Mouse (Mus musculus) right cerebral cortex, postnatal 10 days (tissue): ENCODE measurements around the gene Pid1.
A peak's percentile ranks its signal among the peaks of the same experiment; 100 is the strongest.
"Not testable (repeated sequence)": the region's sequence is repeated elsewhere in the genome, so short reads cannot be mapped to it uniquely, and the experiment has no call there.

Experiments
- DNase-seq, 2 experiments: peaks; one replicate each; pipeline ENCODE4 v3.0.0; 2021; ENCODE audit warnings: low spot score in 2 of 2

The Pid1 gene

DNA sequence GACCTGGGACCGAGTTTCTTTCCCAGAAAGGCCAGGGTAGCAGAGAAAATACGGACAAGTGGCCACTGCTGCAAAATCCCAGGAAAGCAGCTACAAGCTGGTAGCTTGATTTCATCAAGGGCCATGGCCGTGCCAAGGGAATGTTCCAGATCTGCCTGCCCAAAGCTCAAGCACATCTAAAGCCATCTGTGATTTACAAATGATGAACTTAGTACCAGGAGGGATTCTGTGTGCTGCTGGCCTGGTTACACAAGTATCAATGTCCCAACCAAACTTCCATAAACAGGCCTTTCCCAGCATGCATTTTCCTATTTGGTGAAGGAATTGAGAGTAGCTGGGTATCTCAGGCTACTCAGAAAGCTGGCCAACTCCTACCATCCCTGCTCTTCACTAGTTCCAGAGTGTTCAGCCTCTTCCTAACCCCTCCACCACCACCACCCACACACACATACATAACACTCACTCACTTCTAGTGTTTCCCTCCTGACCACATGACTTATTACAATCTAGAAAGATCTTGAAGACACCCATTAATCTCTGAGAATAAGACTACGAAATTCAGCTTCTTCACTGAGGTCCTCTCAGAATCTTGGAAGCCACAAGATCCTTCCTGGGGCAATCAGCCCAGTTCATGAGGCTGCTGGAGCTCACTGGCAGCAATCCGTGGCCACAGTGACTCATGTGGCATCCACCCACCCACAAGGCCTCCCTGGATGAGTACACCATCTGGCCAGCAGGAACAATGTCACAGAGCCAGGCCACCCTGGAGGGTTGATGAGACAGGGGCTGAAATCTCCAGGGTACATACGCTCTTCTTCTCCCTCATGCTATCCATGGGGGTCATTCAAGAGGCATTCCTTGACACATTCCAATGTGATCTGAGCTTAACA lies 4.1 kb downstream of the Pid1 start:
- no peak for DNase-seq

DNA sequence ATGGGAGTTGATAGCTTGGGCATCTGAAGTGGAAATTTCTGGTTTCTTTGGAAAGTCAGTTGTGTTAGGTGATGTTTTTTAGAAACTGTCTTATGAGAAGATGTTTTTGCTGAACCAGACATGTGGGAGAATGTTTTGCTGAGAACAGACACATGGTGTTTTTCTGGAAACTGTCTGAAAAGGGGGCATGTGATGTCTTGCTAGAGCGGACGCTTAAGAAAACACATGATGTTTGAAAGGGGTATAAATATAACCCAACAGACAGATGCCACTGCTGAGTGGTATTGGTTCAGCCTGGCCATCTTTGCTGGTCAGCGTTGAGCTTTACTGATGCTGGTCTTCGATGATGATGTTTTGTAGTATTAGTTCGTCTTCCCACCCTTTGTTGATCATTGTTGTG lies 6.8 kb downstream of the Pid1 start:
- no peak for DNase-seq

DNA sequence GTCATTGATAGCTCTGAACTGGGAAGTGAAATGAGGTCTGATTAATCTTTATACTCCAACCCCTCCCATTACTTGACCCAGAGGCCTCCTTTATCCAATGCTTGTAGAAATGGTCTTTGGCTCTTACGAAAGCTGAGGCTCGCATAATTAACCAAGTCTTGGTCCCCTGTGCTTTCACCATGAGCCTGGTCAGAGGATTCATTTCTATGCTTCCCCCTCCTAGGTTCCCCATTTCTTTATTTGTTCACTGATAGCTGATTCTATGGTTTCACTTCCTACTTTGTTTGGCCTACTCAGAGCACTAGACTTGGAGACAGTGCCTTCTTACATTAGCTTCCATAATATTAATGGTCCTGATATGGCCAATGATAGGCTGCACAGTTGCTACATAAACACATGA lies 13.7 kb downstream of the Pid1 start:
- DNase-seq: no peak

DNA sequence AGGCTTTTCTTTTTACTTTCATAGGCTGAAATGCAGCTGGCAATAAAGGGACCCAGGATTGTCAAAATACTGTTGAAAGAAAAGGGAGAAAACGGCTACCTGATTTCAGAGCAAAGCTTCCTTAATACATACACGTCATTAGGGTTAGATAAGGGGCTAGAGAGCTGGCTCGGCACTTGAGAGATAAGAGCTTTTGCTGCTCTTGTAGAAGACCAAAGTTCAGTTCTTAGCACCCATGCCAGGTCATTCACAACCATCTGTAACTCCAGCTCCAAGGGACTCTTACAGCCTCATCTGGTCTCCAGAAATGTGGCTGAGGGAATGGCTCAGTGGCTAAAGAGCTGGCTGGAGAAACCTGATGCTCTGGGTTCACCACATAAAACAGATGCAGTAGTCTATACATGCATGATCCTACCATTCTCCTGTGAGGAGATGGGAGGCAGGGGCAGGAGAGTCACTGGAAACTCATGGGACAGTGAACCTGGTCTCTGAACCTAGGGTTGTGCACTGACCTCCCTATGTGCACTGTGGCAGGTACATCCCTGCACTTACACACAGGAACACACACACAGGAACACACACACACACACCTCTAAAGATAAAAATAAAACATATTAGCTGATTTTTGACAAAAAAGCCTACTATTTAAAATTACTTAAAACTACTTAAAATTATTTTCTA lies 16.0 kb downstream of the Pid1 start:
- DNase-seq: no peak

DNA sequence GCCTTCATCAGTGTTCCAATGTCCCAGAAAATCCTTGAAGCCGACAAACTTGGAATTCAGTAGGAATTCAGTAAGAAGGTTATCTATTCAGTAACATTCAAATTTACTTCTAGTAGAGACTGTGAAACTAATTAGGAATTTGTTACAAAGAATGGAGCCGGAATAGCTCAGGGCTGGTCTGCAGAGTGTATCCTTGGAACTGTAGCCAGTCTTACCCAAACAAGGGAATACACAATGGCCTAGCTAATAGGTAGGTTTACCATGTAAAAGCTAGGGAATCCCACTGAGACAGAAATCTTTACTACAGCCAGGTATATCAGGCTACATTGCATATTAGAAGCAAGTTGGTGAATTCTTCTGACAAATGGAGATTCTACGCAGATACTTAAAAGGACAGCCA lies 31.2 kb downstream of the Pid1 start:
- not testable (repeated sequence) for DNase-seq

DNA sequence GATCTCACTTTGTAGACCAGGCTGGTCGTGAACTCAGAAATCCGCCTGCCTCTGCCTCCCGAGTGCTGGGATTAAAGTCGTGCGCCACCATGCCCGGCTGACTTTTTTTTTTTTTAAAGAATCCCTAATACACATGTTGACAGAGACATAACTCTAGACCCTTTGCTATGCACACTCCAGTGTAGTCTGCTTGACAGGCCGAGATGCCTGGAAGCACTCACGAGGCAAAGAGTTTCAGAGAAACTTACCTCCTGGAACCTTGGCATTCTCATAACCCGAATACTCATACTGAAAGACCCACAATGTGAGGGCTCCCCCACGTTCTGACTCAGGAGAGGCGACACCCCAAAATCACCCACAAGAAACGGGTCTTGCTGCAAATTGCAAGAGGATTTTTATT lies 32.1 kb downstream of the Pid1 start:
- not testable (repeated sequence) for DNase-seq

GRCm38 (mm10) chr1:84325309-84325708 lies 38.7 kb downstream of the Pid1 start:
- DNase-seq: no peak

DNA sequence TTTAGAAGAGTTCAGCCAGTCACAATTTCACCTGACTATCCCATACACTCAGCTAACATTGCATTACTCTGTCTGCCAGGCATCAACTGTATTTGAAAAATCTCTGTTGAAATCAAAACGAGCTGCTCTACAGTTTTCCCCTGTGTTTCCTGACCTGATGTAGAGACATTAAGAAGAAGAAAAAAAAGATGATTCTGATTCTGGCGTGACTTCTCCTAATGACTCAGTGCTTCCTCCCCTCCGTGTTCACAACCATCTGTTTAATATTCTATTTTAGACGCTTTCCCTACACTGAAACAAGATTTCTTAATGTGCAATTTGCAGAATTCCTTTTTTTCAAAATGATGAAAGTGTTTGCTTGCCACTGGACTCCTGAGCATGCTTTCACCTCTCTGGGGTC lies 42.7 kb downstream of the Pid1 start:
- DNase-seq: no peak

GRCm38 (mm10) chr1:84318569-84318968 lies 45.4 kb downstream of the Pid1 start:
- no peak for DNase-seq

DNA sequence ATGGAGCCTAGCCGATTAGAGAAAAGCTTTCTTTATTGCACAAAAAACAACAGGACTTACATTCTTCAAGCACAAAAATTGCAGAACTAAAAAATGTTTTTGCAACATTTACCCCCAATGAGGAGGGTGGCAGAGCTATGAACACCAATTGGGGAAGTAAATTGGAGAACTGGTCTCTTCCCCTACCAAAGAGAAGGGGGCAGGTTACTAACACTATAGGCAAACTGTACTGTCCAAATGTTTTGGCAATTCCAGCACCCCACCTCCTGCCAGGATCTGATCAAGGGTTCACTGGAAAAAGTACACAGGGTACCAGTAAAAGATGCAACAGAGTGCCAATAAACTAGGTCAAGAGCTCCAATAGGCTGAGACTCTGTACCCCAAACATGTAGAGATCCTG lies 46.2 kb downstream of the Pid1 start:
- DNase-seq: no peak

GRCm38 (mm10) chr1:84309966-84310460 lies 54.0 kb downstream of the Pid1 start:
- DNase-seq: no peak

DNA sequence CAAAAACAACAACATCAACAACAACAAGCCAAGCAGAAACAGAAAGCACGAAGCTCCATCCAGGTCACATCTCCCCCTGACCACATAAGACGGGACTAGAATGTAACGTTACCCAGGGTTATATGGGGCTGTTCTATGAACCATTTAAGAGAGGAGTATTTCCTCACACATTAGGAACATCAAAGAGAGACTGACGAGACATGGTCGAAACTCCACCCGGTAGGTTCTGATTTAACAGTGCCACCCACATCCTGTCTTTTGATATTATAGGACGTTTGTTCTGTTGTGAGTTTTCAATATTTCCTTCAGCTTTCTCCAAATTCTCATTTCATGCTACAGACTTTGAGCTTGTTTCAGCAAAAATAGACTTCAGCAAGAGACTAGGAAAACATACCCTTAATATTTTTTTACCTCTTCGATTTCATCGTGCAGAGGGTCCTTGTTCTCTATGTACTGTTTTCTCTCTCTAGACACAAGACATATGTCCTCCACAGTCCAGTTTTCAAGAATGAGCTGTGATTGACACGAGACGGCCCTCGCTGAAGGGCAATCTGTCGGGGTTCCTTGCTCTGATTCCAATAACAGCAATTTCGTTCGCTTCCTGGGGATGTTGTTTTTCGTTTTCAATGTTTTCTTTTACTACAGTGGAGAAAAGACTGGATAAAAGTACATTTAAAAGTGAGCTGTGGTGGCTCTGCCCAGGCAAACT lies 58.1 kb downstream of the Pid1 start:
- no peak for DNase-seq

DNA sequence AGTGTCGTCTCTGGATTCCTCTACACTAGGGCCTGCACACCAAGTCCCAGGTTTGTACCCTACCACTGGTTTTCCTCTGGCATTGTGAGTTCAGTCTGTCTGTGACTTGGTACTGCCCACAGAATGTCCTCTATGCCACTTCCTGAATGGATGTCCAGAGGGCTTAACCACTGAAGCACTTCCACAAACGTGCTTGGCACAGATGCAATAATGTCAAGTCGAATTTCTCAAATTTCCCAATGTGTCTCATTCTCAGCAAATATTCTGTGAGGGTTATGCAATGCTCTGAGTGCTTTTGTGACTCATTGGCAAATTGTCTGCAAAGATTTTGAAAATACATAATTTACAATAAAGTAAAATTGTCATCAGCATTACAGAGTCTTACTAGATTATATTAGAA lies 61.2 kb downstream of the Pid1 start:
- DNase-seq: no peak

GRCm38 (mm10) chr1:84299719-84300118 lies 64.3 kb downstream of the Pid1 start:
- no peak for DNase-seq

GRCm38 (mm10) chr1:84286682-84287111 lies 77.3 kb downstream of the Pid1 start:
- DNase-seq: peak; percentile 79 to 82

DNA sequence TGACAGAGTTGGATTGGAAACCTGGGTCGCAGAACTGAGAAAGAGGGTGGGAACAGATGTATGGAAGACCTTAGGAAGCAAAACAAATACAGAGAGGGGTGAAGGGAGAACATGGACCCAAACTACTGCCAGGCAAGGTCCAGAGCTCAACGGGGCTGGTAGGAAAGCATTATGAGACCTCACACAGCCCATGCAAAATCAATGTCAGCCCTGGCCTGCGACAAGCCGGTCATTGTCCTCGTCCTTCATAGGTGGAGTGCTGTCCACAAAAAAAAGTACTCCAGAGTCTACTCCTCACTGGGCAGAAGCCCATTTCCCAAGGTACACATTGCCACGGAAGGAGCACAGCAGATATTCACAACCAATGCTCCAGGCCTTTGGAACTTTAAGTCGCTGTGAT lies 78.4 kb downstream of the Pid1 start:
- no peak for DNase-seq

GRCm38 (mm10) chr1:84284293-84285068 lies 79.5 kb downstream of the Pid1 start:
- peak; percentile 69 to 75 for DNase-seq

GRCm38 (mm10) chr1:84283119-84283518 lies 80.9 kb downstream of the Pid1 start:
- peak in 1 of 2 experiments; percentile 66 for DNase-seq

- DNase-seq: no peak
Measured at GRCm38 (mm10) chr1:84280171-84280570, 83.8 kb downstream of the Pid1 start.

DNA sequence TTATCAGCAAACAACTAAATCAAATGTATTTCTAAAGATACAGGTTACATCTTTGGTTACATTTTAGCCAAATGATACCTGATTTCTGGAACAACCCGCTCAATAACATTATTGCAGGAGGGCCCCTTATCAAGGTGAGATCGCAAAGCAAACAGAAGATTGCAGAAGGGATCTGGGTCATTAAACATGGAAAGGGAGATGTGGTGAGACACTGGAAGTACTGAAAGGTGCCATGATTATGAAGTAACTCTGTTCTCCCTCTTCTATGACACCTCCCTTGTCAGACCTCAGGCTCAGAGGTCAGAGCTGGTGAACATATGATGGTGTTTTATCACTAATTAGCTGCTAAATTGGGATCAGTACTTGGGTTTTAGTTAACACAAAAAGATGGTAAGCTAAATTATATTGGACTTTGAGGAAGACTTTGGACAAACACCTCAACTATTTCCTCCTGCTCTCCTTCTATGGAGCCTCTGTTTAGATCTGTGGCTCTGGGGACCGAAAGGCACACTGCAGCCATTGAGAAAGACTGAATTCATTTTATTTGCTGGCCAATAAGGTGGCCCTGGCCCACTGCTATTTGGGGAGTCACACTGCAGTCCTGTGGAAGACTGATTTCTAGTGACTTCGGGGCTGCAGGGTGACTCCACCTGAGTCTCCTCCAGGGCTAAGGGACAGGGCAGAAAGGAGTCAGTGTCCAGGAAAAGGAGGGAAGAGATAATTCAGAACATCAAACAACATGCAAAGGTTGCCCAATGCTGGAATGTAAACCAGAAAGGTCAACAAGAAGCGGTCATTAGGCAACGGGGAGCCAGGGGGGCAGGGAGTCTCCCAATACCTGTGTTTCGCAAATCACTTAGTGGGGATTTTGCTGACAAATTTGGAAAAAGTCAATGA lies 85.4 kb downstream of the Pid1 start:
- DNase-seq: no peak
